In the genomic region with DNA sequence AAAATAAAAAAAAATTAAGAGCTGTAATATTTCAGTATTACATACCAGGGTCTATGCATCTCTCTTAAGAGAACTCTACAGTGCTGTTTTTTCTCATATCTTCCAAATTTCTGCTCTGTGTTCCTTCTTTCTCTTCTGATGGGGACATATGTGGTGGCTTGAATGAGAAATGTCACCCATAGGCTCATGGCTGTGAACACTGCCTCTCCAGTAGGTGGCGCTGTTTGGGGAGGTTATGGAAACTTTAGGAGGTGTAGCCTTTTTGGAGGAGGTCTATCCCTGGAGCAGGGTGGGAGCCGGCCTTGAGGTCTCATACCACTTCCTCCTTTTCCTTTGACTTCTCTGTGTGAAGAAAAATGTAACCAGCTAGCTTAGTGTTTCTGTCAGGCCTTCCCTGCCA, we compare ENCODE assay signal across 21 mouse cellular contexts.
A peak's percentile ranks its signal among the peaks of the same experiment; 100 is the strongest.
DNase-seq lines count a peak whose midpoint lies in the region; ATAC-seq and TF ChIP-seq lines count a peak whose summit lies in the region.
"Had no signal": no experiment of that assay in that cellular context is flagged by ENCODE, and none has a peak within 500 bp of the region (broad histone marks: within the 10 kb centered on the region; RNA-seq: fewer than 3 reads in every experiment).

No protein-coding gene starts in this region.

- H3K27ac ChIP-seq in gastrocnemius, adult 2 months = no peak overlapping the region
- H3K27ac ChIP-seq in left cerebral cortex, adult 2 months = no peak overlapping the region
- H3K27ac ChIP-seq in midbrain, postnatal 0 days (ENCODE audit: low read depth, low read length) = no peak overlapping the region
- H3K27ac ChIP-seq in midbrain, embryonic 11.5 days (ENCODE audit: low read depth, low read length) = no peak overlapping the region
- H3K27ac ChIP-seq: embryonic facial prominence, embryonic 15.5 days; forebrain, embryonic 10.5 days; hindbrain, embryonic 14.5 days; limb, embryonic 12.5 days; midbrain, embryonic 10.5 days; neural tube, embryonic 13.5 days; stomach, embryonic 15.5 days had no signal

- no peak overlapping the region for H3K4me2 ChIP-seq in midbrain, postnatal 0 days (ENCODE audit: low read depth, low read length, poor library complexity, severe bottlenecking)
- no peak overlapping the region for H3K4me2 ChIP-seq in midbrain, embryonic 11.5 days
- H3K4me2 ChIP-seq: embryonic facial prominence, embryonic 15.5 days; heart, embryonic 11.5 days; hindbrain, embryonic 14.5 days; limb, embryonic 12.5 days; neural tube, embryonic 13.5 days; stomach, embryonic 15.5 days had no signal

- H3K27me3 ChIP-seq in midbrain, postnatal 0 days (ENCODE audit: insufficient read depth, low read length) = no peaks in the 10 kb centered on the region
- H3K27me3 ChIP-seq in midbrain, embryonic 11.5 days (ENCODE audit: control insufficient read depth, insufficient read depth, low read length) = no peaks in the 10 kb centered on the region
- H3K27me3 ChIP-seq: embryonic facial prominence, embryonic 15.5 days; limb, embryonic 12.5 days; neural tube, embryonic 13.5 days; stomach, embryonic 15.5 days had no signal

- intact Hi-C loops in gastrocnemius, adult 2 months (cut with DNase I) = no loop called here
- intact Hi-C loops in gastrocnemius, postnatal 36 days (cut with DNase I) = no loop called here
- intact Hi-C loops in left cerebral cortex, adult 2 months (cut with DNase I) = no loop called here
- intact Hi-C loops in left cerebral cortex, postnatal 14 days (cut with DNase I) = no loop called here

- DNase-seq in gastrocnemius, adult 2 months = no peak
- no peak for DNase-seq in gastrocnemius, postnatal 36 days
- DNase-seq in left cerebral cortex, adult 2 months (ENCODE audit: extremely low spot score in 1 of 2, low spot score in 2 of 2) = no peak
- no peak for DNase-seq in left cerebral cortex, postnatal 14 days (ENCODE audit: low spot score in 2 of 2)
- DNase-seq in midbrain, postnatal 0 days (ENCODE audit: low spot score) = no peak
- DNase-seq in midbrain, embryonic 11.5 days (ENCODE audit: low spot score, missing footprints) = no peak
- DNase-seq in testis, postnatal 10 days (ENCODE audit: low spot score) = peak; percentile 44
- DNase-seq: cerebellum, postnatal 10 days; gastrocnemius, postnatal 25 days; heart, postnatal 14 days; kidney, adult 11 months; thymus, postnatal 4 days had no signal

- WGBS in midbrain, postnatal 0 days = 85% methylated on average over 2 of the region's 2 CpGs
- 87% methylated on average over 2 of the region's 2 CpGs for WGBS in midbrain, embryonic 11.5 days

- no peak overlapping the region for H3K9ac ChIP-seq in midbrain, postnatal 0 days (replicated peaks; ENCODE audit: low read length, poor library complexity, severe bottlenecking)
- no peak overlapping the region for H3K9ac ChIP-seq in midbrain, embryonic 11.5 days (ENCODE audit: low read length)
- H3K9ac ChIP-seq: embryonic facial prominence, embryonic 15.5 days; hindbrain, embryonic 14.5 days; limb, embryonic 12.5 days; neural tube, embryonic 13.5 days; stomach, embryonic 15.5 days had no signal

- peak; percentile 10; the same call in 1 of the 2 replicates for TF ChIP-seq CTCF in gastrocnemius, adult 2 months (IDR thresholded peaks at IDR 0.05)
- peak; percentile 19 for TF ChIP-seq CTCF in left cerebral cortex, adult 2 months (IDR thresholded peaks at IDR 0.05)
- TF ChIP-seq CTCF in midbrain, postnatal 0 days (IDR thresholded peaks at IDR 0.05) = peak; percentile 37

- no peak overlapping the region for H3K4me3 ChIP-seq in gastrocnemius, adult 2 months
- no peak overlapping the region for H3K4me3 ChIP-seq in left cerebral cortex, adult 2 months
- no peak overlapping the region for H3K4me3 ChIP-seq in midbrain, postnatal 0 days (ENCODE audit: low read depth, low read length)
- H3K4me3 ChIP-seq in midbrain, embryonic 11.5 days (ENCODE audit: low read depth, low read length) = no peak overlapping the region
- H3K4me3 ChIP-seq: embryonic facial prominence, embryonic 15.5 days; forebrain, embryonic 10.5 days; limb, embryonic 12.5 days; midbrain, embryonic 10.5 days; neural tube, embryonic 13.5 days; stomach, embryonic 15.5 days had no signal

- H3K9me3 ChIP-seq in midbrain, postnatal 0 days (ENCODE audit: low read length) = no peaks in the 10 kb centered on the region
- H3K9me3 ChIP-seq in midbrain, embryonic 11.5 days (ENCODE audit: control insufficient read depth, low read length) = no peaks in the 10 kb centered on the region
- H3K9me3 ChIP-seq: embryonic facial prominence, embryonic 15.5 days; stomach, embryonic 15.5 days had no signal

- H3K4me1 ChIP-seq in midbrain, postnatal 0 days (ENCODE audit: insufficient read depth, low read length) = no peaks in the 10 kb centered on the region
- no peaks in the 10 kb centered on the region for H3K4me1 ChIP-seq in midbrain, embryonic 11.5 days (ENCODE audit: control insufficient read depth, insufficient read depth, low read length)
- H3K4me1 ChIP-seq: embryonic facial prominence, embryonic 15.5 days; midbrain, embryonic 10.5 days; neural tube, embryonic 13.5 days; stomach, embryonic 15.5 days had no signal

- no peak for ATAC-seq in midbrain, postnatal 0 days (ENCODE audit: low FRiP score)
- ATAC-seq in midbrain, embryonic 11.5 days (ENCODE audit: low FRiP score) = no peak
- no peak for ATAC-seq in activated CD4-positive, CD25-positive, alpha-beta regulatory T cell, adult 4 months

- H3K36me3 ChIP-seq in midbrain, postnatal 0 days (ENCODE audit: insufficient read depth, low read length) = no peaks in the 10 kb centered on the region
- H3K36me3 ChIP-seq in midbrain, embryonic 11.5 days (ENCODE audit: control insufficient read depth, insufficient read depth, low read length) = no peaks in the 10 kb centered on the region
- H3K36me3 ChIP-seq: embryonic facial prominence, embryonic 15.5 days; forebrain, embryonic 10.5 days; limb, embryonic 12.5 days; midbrain, embryonic 10.5 days; neural tube, embryonic 13.5 days; stomach, embryonic 15.5 days had no signal
